Mouse (Mus musculus): ENCODE results near the gene Scp2. TPM values are rescaled to one million over a fixed set of nuclear protein-coding genes. Genes with fewer than 3 reads are reported as not detected.

Scp2 gene
- polyA plus RNA-seq, 1 experiment from 2014 or later = 189 TPM

GRCm38 (mm10) chr4:108023186-108023585, 121.6 kb downstream of the Scp2 start:
- H3K4me3 ChIP-seq = no peak overlapping the region
- H3K36me3 ChIP-seq (replicated peaks) = no peaks in the 10 kb centered on the region
- 90% methylated on average over 4 of the region's 4 CpGs for WGBS

DNA sequence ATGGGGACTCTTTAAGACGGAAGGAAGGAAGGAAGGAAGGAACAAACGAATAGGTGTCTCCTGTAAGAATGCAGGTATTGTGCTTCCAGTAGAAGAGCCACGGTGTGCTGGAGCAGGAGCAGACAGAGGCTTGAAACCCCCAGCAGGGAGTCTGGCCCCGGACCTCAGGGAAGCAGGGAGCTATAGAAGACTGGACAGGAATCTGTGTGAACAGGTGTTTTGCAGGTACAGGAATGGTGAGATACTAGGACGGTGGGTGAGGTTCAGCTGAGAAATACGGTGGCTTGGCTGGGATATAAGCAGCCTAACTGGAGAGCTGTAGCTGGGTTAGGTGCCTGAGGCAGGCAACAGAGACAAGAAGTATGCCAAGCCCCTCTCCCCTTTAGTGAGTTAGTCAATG, 124.6 kb downstream of the Scp2 start:
- no peak for ATAC-seq (replicated peaks)
- WGBS = 81% methylated on average over 6 of the region's 6 CpGs

More at GRCm38 (mm10) chr4:108023186-108023585, 121.6 kb downstream of the Scp2 start:
- no peak overlapping the region for H3K27ac ChIP-seq
- peaks cover 12% of the 10 kb centered on the region; the same call in 1 of the 2 replicates for H3K4me1 ChIP-seq
- H3K9ac ChIP-seq = no peak overlapping the region
- no peaks in the 10 kb centered on the region for H3K27me3 ChIP-seq (replicated peaks)
- no peaks in the 10 kb centered on the region for H3K9me3 ChIP-seq
- no peak for ATAC-seq (replicated peaks)
- H3K4me2 ChIP-seq = no peak overlapping the region

DNA sequence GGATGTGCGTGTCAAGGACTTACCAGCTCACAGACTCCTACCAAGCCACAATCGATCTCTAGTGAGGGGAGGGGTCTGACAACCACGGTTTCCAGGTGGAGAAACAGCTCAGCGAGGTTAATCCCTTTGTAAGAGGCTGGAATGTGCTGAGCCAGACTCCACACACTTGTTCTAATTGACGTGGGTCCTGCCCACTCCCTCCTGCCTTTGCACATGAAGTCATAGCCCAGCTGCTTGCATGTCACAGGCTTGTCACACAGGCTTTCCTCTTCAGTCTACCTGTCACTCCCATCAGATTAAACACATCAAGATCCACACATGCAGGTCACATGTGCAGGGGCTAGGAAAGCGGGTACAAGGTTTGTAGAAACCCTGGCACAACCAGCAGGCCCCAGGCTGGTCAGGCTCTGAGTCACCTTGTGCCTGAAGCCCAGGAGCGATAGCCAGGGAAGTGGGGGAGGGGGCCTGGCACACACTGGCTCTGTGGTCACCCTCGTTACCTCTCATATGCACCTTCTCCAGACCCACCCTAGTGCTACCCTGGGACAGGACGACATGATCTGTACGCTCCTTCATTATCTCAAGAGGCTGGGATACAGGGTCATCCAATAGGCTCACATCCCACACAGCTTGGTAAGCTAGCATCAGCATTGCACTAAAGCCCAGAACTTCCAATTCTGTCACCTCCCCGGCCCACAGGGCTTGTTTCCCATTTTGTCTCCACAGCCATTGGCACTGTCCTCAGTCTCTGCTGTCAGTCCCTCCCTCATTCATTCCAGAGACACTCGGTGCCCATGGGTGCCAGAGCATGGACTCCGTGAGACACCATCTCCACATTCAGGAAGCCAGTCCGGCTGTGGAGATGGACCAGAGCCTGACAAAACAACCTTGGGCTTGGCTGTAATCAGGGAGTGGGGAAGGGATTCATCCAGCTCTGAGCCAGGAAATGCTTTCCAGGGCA, 125.6 kb downstream of the Scp2 start:
- Histone ChIP-seq H3K4me1 (peaks cover 12% of the 10 kb centered on the region; the same call in 1 of the 2 replicates), H3K9ac (no peak overlapping the region), H3K4me3 (no peak overlapping the region), H3K36me3 (replicated peaks) (no peaks in the 10 kb centered on the region), H3K27me3 (replicated peaks) (no peaks in the 10 kb centered on the region), H3K27ac (no peak overlapping the region), H3K9me3 (no peaks in the 10 kb centered on the region), H3K4me2 (no peak overlapping the region)
- 51% methylated on average over 14 of the region's 14 CpGs for whole genome bisulfite sequencing
- ATAC-seq (replicated peaks) = 0 out of 2 replicates have a peak, but pooled peaks have one; percentile 58

More for the DNA sequence above, 124.6 kb downstream of the Scp2 start:
- Histone ChIP-seq H3K4me2 (no peak overlapping the region), H3K4me3 (no peak overlapping the region), H3K27ac (no peak overlapping the region), H3K27me3 (replicated peaks) (no peaks in the 10 kb centered on the region), H3K9ac (no peak overlapping the region), H3K9me3 (no peaks in the 10 kb centered on the region), H3K4me1 (peaks cover 12% of the 10 kb centered on the region; the same call in 1 of the 2 replicates), H3K36me3 (replicated peaks) (no peaks in the 10 kb centered on the region)

GRCm38 (mm10) chr4:108018241-108018923, 126.4 kb downstream of the Scp2 start:
- H3K4me1 ChIP-seq = peaks cover 12% of the 10 kb centered on the region; the same call in 1 of the 2 replicates
- WGBS = 51% methylated on average over 10 of the region's 10 CpGs
- H3K36me3 ChIP-seq (replicated peaks) = no peaks in the 10 kb centered on the region
- H3K9me3 ChIP-seq = no peaks in the 10 kb centered on the region
- H3K27me3 ChIP-seq (replicated peaks) = no peaks in the 10 kb centered on the region
- no peak overlapping the region for H3K9ac ChIP-seq
- no peak overlapping the region for H3K4me2 ChIP-seq
- ATAC-seq (replicated peaks) = 0 out of 2 replicates have a peak, but pooled peaks have one; percentile 33
- H3K4me3 ChIP-seq = no peak overlapping the region
- H3K27ac ChIP-seq = no peak overlapping the region

- H3K4me2 ChIP-seq = no peak overlapping the region
- H3K36me3 ChIP-seq (replicated peaks) = no peaks in the 10 kb centered on the region
- no peaks in the 10 kb centered on the region for H3K27me3 ChIP-seq (replicated peaks)
- no peak for ATAC-seq (replicated peaks)
- H3K4me3 ChIP-seq = no peak overlapping the region
- no peaks in the 10 kb centered on the region for H3K9me3 ChIP-seq
- peaks cover 12% of the 10 kb centered on the region; the same call in 1 of the 2 replicates for H3K4me1 ChIP-seq
- no peak overlapping the region for H3K27ac ChIP-seq
- 86% methylated on average over 7 of the region's 7 CpGs for WGBS
- H3K9ac ChIP-seq = no peak overlapping the region
These were observed 127.0 kb downstream of the Scp2 start for GRCm38 (mm10) chr4:108017839-108018238.

- no peak overlapping the region for H3K4me2 ChIP-seq
- peaks cover 12% of the 10 kb centered on the region; the same call in 1 of the 2 replicates for H3K4me1 ChIP-seq
- no peaks in the 10 kb centered on the region for H3K9me3 ChIP-seq
- 89% methylated on average over 3 of the region's 3 CpGs for WGBS
- no peaks in the 10 kb centered on the region for H3K27me3 ChIP-seq (replicated peaks)
- H3K4me3 ChIP-seq = no peak overlapping the region
- H3K9ac ChIP-seq = no peak overlapping the region
- no peak overlapping the region for H3K27ac ChIP-seq
- no peak for ATAC-seq (replicated peaks)
- no peaks in the 10 kb centered on the region for H3K36me3 ChIP-seq (replicated peaks)
These were observed 128.5 kb downstream of the Scp2 start for GRCm38 (mm10) chr4:108016321-108016720.

DNA sequence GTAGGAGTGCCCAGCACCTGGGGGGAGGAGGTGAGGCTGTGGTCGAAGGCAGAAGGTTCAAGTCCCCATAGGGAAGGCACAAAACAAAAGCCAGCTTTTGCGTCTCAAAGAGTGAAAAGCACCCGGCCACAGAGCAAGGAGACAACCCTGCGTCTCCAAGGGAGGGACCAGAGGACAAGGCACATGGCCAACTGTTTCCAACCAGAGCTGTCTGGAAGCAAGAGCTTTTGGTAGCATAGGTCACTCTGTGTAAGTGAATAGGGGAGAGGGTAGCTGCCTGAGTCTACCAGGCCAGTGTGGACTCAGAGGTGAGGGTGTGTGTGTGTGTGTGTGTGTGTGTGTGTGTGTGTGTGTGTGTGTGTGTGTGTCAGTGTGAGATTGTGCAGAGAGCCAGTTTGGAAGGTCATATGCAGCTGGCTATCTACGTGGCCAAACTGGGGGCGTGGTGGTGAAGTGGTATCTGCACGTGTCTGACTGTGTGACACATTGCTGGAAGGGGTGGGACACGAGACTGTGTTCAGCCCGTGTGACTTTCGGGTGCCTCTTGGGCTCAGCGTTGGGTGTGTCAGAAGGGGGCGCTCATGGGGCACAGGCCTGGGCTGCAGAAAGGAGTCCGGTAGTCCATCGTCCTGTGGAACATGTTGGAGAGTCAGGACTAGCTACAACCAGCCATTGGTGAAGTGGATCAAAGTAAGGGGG, 129.6 kb downstream of the Scp2 start:
- 69% methylated on average over 14 of the region's 14 CpGs for WGBS
- Histone ChIP-seq H3K4me2 (no peak overlapping the region), H3K4me1 (peaks cover 12% of the 10 kb centered on the region; the same call in 1 of the 2 replicates), H3K9ac (no peak overlapping the region), H3K27ac (no peak overlapping the region), H3K4me3 (no peak overlapping the region), H3K36me3 (replicated peaks) (no peaks in the 10 kb centered on the region), H3K9me3 (no peaks in the 10 kb centered on the region), H3K27me3 (replicated peaks) (no peaks in the 10 kb centered on the region)
- no peak for ATAC-seq (replicated peaks)

DNA sequence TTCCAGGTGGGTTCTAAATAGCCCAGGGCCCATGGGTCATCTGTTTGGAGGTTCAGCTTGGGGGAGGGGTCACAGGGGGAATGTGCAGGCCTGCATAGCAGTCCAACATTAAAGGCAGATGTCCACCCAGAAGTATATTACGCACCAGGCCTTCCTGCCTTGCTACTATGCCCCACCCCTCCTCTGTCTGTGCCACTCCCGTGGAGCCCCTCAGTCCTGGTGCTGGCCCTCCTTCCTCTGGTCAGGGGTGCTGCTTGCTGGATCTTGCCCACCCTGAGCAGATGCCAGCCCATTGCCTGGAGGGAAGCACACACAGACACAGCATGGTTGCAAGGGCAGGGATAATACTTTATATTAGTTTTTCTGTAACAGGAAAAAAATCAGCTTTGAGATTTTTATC, 130.3 kb downstream of the Scp2 start:
- no peaks in the 10 kb centered on the region for H3K27me3 ChIP-seq (replicated peaks)
- no peaks in the 10 kb centered on the region for H3K36me3 ChIP-seq (replicated peaks)
- WGBS = 65% methylated on average over 2 of the region's 2 CpGs
- H3K4me1 ChIP-seq = peaks cover 12% of the 10 kb centered on the region; the same call in 1 of the 2 replicates
- no peaks in the 10 kb centered on the region for H3K9me3 ChIP-seq
- no peak overlapping the region for H3K27ac ChIP-seq
- no peak overlapping the region for H3K4me3 ChIP-seq
- no peak overlapping the region for H3K9ac ChIP-seq
- no peak for ATAC-seq (replicated peaks)
- no peak overlapping the region for H3K4me2 ChIP-seq

DNA sequence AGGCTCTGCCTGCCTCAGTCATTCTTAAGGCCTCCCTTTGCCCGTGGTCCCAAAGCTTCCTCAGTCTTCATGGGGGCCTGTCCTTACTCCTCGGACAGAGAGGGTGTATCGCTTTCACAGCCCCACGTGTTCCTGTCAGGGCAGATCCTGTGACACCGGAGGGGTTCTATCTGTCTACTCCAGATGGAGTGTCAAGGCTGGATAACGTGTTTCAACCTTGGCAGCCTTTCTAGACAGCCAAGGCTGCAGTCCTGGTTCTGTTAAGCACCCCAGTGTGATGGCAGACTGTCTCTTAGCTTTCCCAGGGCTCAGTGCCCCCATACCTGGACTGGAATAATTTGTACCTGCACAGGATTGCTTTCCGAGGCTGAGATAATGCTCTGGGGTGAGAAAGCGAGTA, 136.3 kb downstream of the Scp2 start:
- 84% methylated on average over 8 of the region's 8 CpGs for WGBS
- no peaks in the 10 kb centered on the region for H3K9me3 ChIP-seq

GRCm38 (mm10) chr4:108007532-108008103, 137.2 kb downstream of the Scp2 start:
- H3K27ac ChIP-seq = no peak overlapping the region
- no peaks in the 10 kb centered on the region for H3K27me3 ChIP-seq (replicated peaks)
- H3K4me1 ChIP-seq = no peaks in the 10 kb centered on the region
- 79% methylated on average over 7 of the region's 7 CpGs for WGBS
- no peaks in the 10 kb centered on the region for H3K36me3 ChIP-seq (replicated peaks)
- ATAC-seq (replicated peaks) = no peak
- H3K4me2 ChIP-seq = no peak overlapping the region
- H3K9me3 ChIP-seq = no peaks in the 10 kb centered on the region
- H3K4me3 ChIP-seq = no peak overlapping the region
- no peak overlapping the region for H3K9ac ChIP-seq

More for the DNA sequence above, 136.3 kb downstream of the Scp2 start:
- Histone ChIP-seq H3K4me2 (no peak overlapping the region), H3K27me3 (replicated peaks) (no peaks in the 10 kb centered on the region), H3K4me1 (no peaks in the 10 kb centered on the region), H3K36me3 (replicated peaks) (no peaks in the 10 kb centered on the region), H3K4me3 (no peak overlapping the region), H3K27ac (no peak overlapping the region), H3K9ac (no peak overlapping the region)
- no peak for ATAC-seq (replicated peaks)

DNA sequence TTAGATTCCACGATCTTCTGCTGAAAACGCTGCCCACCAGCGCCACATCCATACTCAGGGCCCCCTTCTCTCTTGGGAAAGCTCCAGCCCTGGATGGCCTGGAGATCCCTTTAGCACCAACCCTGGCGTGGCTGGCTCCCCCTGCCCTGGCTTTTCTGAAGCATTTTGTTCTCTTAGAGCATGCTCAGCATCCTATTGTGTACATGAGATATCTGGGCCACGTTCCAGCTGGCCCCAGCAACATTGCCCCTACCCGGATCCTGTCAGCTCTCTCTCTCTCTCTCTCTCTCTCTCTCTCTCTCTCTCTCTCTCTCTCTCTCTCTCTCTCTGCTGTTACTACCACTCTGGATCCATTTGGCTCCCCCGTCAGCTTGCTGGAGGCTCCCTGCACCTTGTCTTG, 139.5 kb downstream of the Scp2 start:
- no peak overlapping the region for H3K27ac ChIP-seq
- H3K27me3 ChIP-seq (replicated peaks) = no peaks in the 10 kb centered on the region
- no peak for ATAC-seq (replicated peaks)
- H3K9ac ChIP-seq = no peak overlapping the region
- H3K4me2 ChIP-seq = no peak overlapping the region
- H3K9me3 ChIP-seq = no peaks in the 10 kb centered on the region
- no peaks in the 10 kb centered on the region for H3K4me1 ChIP-seq
- H3K4me3 ChIP-seq = no peak overlapping the region
- H3K36me3 ChIP-seq (replicated peaks) = no peaks in the 10 kb centered on the region
- 57% methylated on average over 7 of the region's 7 CpGs for WGBS

Data from midbrain, embryonic 15.5 days (tissue).